Mouse (Mus musculus) kidney, adult 9 months (tissue): ENCODE measurements around the gene Zfp937.
"Not testable (repeated sequence)": the region's sequence is repeated elsewhere in the genome, so short reads cannot be mapped to it uniquely, and the experiment has no call there.

ENCODE experiments used
- DNase-seq: peaks from one replicate; pipeline ENCODE4 v3.0.0; 2022

The Zfp937 gene

GRCm38 (mm10) chr2:150217600-150218362 lies at the start of gene Zfp937:
Zfp937 (plus strand) TSS chr2:150218073.
- DNase-seq, result peak; percentile 95

- DNase-seq, result no peak
Observed at GRCm38 (mm10) chr2:150173833-150174232, 44.0 kb upstream of the Zfp937 start.

DNA sequence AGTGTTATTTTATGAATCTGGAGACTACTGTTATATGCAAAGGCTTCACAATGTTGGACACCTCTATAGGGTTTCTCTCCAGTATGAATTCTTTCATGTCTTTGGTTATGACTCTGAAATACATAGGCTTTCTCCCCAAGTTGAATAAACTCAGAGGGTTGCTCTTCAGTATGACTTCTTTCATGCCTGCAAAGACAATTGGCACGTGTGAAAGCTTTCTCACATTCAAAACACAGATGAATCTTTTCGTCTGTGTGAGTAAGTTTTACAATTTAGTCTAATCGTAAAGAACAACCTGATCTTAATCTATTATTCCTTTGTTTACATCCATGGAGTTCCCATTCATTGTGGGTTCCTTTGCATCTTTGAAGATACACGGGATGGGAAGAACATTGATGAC lies 38.3 kb upstream of the Zfp937 start, which contains the start of gene Gm10770:
Gm10770 (minus strand) TSS at position 101 of the 400 bp plus-strand sequence.
- DNase-seq, result not testable (repeated sequence)

- DNase-seq, result not testable (repeated sequence)
Observed at GRCm38 (mm10) chr2:150181046-150181445, 36.8 kb upstream of the Zfp937 start.

DNA sequence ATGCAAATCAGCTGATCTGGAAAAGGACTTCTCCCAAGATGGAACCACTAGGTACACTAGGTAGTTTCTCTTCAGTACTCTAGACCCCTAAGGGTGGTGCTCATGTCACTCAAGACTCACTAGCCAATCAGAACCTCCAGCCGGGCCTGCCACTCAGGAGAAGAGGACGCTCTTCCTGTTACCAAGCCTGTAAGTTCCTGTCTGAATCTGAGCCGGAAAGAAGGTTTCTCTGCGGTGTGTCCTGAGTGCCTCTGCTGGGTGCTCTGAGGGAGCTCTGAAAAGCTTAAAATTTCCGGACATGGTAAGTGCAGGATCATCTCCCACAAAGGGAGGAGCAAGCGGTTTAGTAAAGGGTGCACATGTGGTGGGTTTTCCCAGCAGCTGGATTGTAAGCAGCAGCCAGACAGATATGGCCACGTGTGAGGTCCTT lies 36.3 kb upstream of the Zfp937 start, which contains the start of gene Gm14139:
Gm14139 (plus strand) TSS at position 186 of the 430 bp plus-strand sequence.
- DNase-seq, result not testable (repeated sequence)

DNA sequence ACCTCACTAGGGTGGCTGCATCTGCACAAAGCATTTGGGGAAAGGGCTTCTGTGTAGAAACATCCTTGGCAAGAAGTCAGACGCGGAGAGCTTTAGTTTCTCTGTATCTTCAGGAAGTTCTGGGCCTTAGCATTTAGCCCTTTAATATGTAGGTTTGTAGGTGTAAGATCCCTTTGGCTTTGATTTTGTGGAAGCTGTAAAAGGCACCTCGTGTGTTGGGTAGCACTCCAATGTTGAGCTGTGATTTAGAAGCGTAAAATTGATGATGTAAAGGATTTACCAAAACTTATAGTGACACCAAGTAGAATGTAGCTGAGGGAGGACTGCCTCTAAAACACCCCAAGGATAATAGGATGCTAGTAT lies 471 bp downstream of the Zfp937 start:
- DNase-seq, result not testable (repeated sequence)

- DNase-seq, result not testable (repeated sequence)
Observed at GRCm38 (mm10) chr2:150223263-150223662, 5.4 kb downstream of the Zfp937 start.

DNA sequence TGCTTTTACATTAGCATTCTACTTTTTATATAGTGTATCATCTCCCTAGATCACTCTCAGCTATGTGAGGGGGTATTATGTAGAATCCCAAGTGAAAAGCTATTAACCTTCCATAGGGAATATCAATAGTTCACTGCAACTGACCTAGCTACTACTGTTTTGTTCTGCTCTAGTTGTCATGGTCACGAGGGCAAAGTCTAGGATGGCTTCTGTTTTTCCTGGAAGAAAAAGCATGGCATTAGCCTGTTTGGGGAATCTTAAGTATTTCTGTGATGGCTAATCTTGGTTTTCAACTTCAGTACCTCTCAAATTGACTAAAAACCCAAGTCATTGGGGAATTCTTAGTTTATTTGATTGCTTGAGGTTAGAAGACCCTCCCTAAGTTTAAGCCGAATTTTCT lies 25.3 kb downstream of the Zfp937 start:
- DNase-seq, result peak; percentile 76

- DNase-seq, result not testable (repeated sequence)
Observed at GRCm38 (mm10) chr2:150255491-150255890, 37.6 kb downstream of the Zfp937 start, which contains the start of gene Gm21994. Gm21994 (minus strand) TSS chr2:150255591.

GRCm38 (mm10) chr2:150256861-150257260 lies 39.0 kb downstream of the Zfp937 start:
- DNase-seq, result not testable (repeated sequence)

DNA sequence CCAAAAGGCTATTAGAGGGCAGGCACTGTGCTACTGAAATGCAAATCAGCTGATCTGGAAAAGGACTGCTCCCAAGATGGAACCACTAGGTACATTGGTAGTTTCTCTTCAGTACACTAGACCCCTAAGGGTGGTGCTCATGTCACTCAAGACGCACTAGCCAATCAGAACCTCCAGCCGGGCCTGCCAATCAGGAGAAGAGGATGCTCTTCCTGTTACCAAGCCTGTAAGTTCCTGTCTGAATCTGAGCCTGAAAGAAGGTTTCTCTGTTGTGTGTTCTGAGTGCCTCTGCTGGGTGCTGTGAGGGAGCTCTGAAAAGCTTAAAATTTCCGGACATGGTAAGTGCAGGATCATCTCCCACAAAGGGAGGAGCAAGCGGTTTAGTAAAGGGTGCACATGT lies 39.4 kb downstream of the Zfp937 start, which contains the start of gene Gm14124:
Gm14124 (plus strand) TSS at position 227 of the 400 bp plus-strand sequence.
- DNase-seq, result not testable (repeated sequence)
